Mouse (Mus musculus) CH12.LX (cell line): ENCODE measurements around the gene Slc4a2.

ENCODE experiments used
- NRF1 ChIP-seq: IDR thresholded peaks from 2 replicates; pipeline ENCODE4 v1.6.1; 2014; ENCODE audit warnings: low read depth, mild to moderate bottlenecking, inconsistent platforms, low read length, improper control_type of control experiment, moderate library complexity
- POLR2A ChIP-seq: IDR thresholded peaks from 2 replicates; pipeline ENCODE4 v1.6.1; 2011; ENCODE audit warnings: low read depth, mild to moderate bottlenecking, improper control_type of control experiment, low read length
- SMC3 ChIP-seq: IDR thresholded peaks from 2 replicates; pipeline ENCODE4 v1.6.1; 2011; ENCODE audit warnings: low read depth, low read length, improper control_type of control experiment

GRCm38 (mm10) chr5:24477909-24478308 lies 54.3 kb downstream of the Slc4a2 start:
- TF ChIP-seq NRF1, result no peak
- TF ChIP-seq POLR2A, result no peak
- no peak for TF ChIP-seq SMC3
